Mouse (Mus musculus) MEL (cell line): ENCODE results near the gene Olfr1532-ps1. TPM values are rescaled to one million over a fixed set of nuclear protein-coding genes. Genes with fewer than 3 reads are reported as not detected.

Experiments
- DNase-seq: peaks from one replicate; pipeline ENCODE4 v3.0.0; 2011; ENCODE audit warnings: low read depth, low spot score
- H3K27ac ChIP-seq: 2 replicates; pipeline ENCODE4 v1.5.1; 2012; ENCODE audit warnings: low read depth, mild to moderate bottlenecking, control low read depth, low read length, moderate library complexity; ENCODE audit not compliant: control insufficient read depth
- H3K27me3 ChIP-seq, 2 experiments: fragments of 150-350 bp in 1 of 2; sonication (generic) in 1 of 2; 2 replicates each; pipeline ENCODE4 v1.6.1; 2012; ENCODE audit warnings: low read length in 2 of 2, mild to moderate bottlenecking in 2 of 2, improper control_type of control experiment in 1 of 2, moderate library complexity in 1 of 2; ENCODE audit not compliant: insufficient read depth in 2 of 2, control insufficient read depth in 1 of 2
- H3K36me3 ChIP-seq, 2 experiments: 2 replicates each; pipeline ENCODE4 v1.6.1; 2012 to 2014; ENCODE audit warnings: low read length in 2 of 2, improper control_type of control experiment in 1 of 2, inconsistent platforms in 1 of 2, mild to moderate bottlenecking in 1 of 2; ENCODE audit not compliant: insufficient read depth in 2 of 2, control insufficient read depth in 1 of 2
- H3K4me1 ChIP-seq, 2 experiments: fragments of 150-350 bp in 1 of 2; sonication (generic) in 1 of 2; 2 replicates each; pipeline ENCODE4 v1.6.1; 2012; ENCODE audit warnings: low read length in 2 of 2, improper control_type of control experiment in 1 of 2, mild to moderate bottlenecking in 1 of 2; ENCODE audit not compliant: insufficient read depth in 2 of 2, control insufficient read depth in 1 of 2
- H3K4me3 ChIP-seq, 2 experiments: fragments of 150-350 bp in 1 of 2; sonication (generic) in 1 of 2; 2 replicates each; pipeline ENCODE4 v1.5.1; 2012; ENCODE audit warnings: low read depth in 2 of 2, low read length in 2 of 2, mild to moderate bottlenecking in 2 of 2, moderate library complexity in 2 of 2, control low read depth in 1 of 2, improper control_type of control experiment in 1 of 2; ENCODE audit not compliant: control insufficient read depth in 1 of 2, insufficient read depth in 1 of 2
- H3K79me2 ChIP-seq: 2 replicates; pipeline ENCODE4 v1.6.1; 2012; ENCODE audit warnings: mild to moderate bottlenecking, low read length, moderate library complexity; ENCODE audit not compliant: control insufficient read depth, poor library complexity, insufficient read depth
- H3K9ac ChIP-seq: 2 replicates; pipeline ENCODE4 v1.6.1; 2012; ENCODE audit warnings: low read depth, mild to moderate bottlenecking, control low read depth, low read length, moderate library complexity; ENCODE audit not compliant: control insufficient read depth, poor library complexity, severe bottlenecking
- H3K9me3 ChIP-seq: fragments of 150-350 bp; sonication (generic); replicated peaks from 2 replicates; pipeline ENCODE4 v1.6.1; 2012; ENCODE audit warnings: mild to moderate bottlenecking, low read length, improper control_type of control experiment, moderate library complexity; ENCODE audit not compliant: insufficient read depth
- E2F4 ChIP-seq: IDR thresholded peaks from 2 replicates; pipeline ENCODE4 v1.6.1; 2011; ENCODE audit warnings: low read depth, low read length, improper control_type of control experiment, borderline replicate concordance
- HCFC1 ChIP-seq: IDR thresholded peaks from 2 replicates; pipeline ENCODE4 v1.6.1; 2012; ENCODE audit warnings: low read depth, mild to moderate bottlenecking, inconsistent platforms, low read length, improper control_type of control experiment, moderate library complexity
- TCF12 ChIP-seq: IDR thresholded peaks from 2 replicates; pipeline ENCODE4 v1.6.1; 2014; ENCODE audit warnings: low read depth, mild to moderate bottlenecking, inconsistent platforms, low read length, improper control_type of control experiment, moderate library complexity
- USF2 ChIP-seq, 2 experiments: IDR thresholded peaks; 2 replicates each; pipeline ENCODE4 v1.6.1; 2011 to 2012; ENCODE audit warnings: improper control_type of control experiment in 2 of 2, low read length in 2 of 2, borderline replicate concordance in 1 of 2, inconsistent platforms in 1 of 2, low read depth in 1 of 2, mild to moderate bottlenecking in 1 of 2; ENCODE audit not compliant: insufficient read depth in 1 of 2
- polyA plus RNA-seq, 2 experiments: library from polyadenylated mRNA; stranded (reverse) in 1 of 2; unstranded in 1 of 2; fragments of >175 nt in 1 of 2; fragments of >200 nt in 1 of 2; gene quantifications; 2 replicates each; pipeline versions ENCODE4 v1.2.1 to v1.2.4; 2012; ENCODE audit warnings: low replicate concordance in 2 of 2, low read depth in 1 of 2; ENCODE audit not compliant: insufficient read length in 2 of 2, insufficient read depth in 1 of 2, missing spikeins in 1 of 2
- total RNA-seq: library from RNA; depleted of rRNA; stranded (reverse); fragments of 300-350 nt; gene quantifications from 2 replicates; pipeline ENCODE4 v1.2.3, GENCODE M21; 2012; rRNA removed

Gene Olfr1532-ps1
- total and polyA plus RNA-seq, 3 experiments, result not detected

DNA sequence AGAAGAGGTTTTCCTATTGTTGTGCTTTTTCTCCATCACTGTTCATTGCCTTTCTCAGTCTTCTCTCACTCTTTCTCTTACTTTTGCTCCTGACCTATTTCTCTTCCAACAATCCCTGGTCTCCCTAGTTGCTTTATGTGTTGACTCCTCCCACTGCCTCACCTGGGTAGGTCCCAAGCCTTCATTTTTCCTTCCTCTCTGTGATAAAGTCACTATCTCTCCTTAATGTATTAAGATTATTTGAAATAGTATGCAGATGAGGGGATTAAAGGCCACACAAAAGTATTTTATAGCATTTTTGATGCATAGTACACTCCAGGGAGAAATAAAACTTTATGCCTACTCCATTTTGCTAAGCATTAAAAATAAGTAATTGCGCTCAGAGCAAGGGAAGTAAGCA, 56.0 kb downstream of the Olfr1532-ps1 start, which contains the start of gene Olfr6:
Olfr6 (minus strand) TSS at position 101 of the 400 bp plus-strand sequence.
- H3K9ac ChIP-seq, result no peak within 1 kb of the TSS
- no peaks in the 10 kb centered on the region for H3K36me3 ChIP-seq
- no peaks in the 10 kb centered on the region for H3K9me3 ChIP-seq
- no peaks in the 10 kb centered on the region for H3K27me3 ChIP-seq
- no peak within 1 kb of the TSS for H3K27ac ChIP-seq
- no peak for TF ChIP-seq E2F4
- TF ChIP-seq TCF12, result no peak
- no peak for TF ChIP-seq HCFC1
- TF ChIP-seq USF2 (IDR thresholded peaks at IDR 0.05; ENCODE audit: borderline replicate concordance in 1 of 2, insufficient read depth in 1 of 2, low read depth in 1 of 2, low read length in 2 of 2), result no peak
- no peak within 1 kb of the TSS for H3K4me3 ChIP-seq
- no peak for DNase-seq
- H3K79me2 ChIP-seq, result no peaks in the 10 kb centered on the region
- H3K4me1 ChIP-seq, result no peaks in the 10 kb centered on the region

Other genes starting within 250 kb of the Olfr1532-ps1 start
- not detected in 2 replicates for gene Olfr693, start 227.4 kb upstream of the Olfr1532-ps1 start, total RNA-seq
- not detected for gene Olfr693, start 227.4 kb upstream of the Olfr1532-ps1 start, polyA plus RNA-seq
- gene Olfr694, start 216.2 kb upstream of the Olfr1532-ps1 start, total RNA-seq, result not detected in 2 replicates
- gene Olfr694, start 216.2 kb upstream of the Olfr1532-ps1 start, polyA plus RNA-seq, result not detected
- not detected in 2 replicates for gene Olfr695, start 191.6 kb upstream of the Olfr1532-ps1 start, total RNA-seq
- not detected for gene Olfr695, start 191.6 kb upstream of the Olfr1532-ps1 start, polyA plus RNA-seq
- gene Olfr697, start 165.6 kb upstream of the Olfr1532-ps1 start, total RNA-seq, result not detected in 2 replicates
- gene Olfr697, start 165.6 kb upstream of the Olfr1532-ps1 start, polyA plus RNA-seq, result not detected
- not detected in 2 replicates for gene Olfr698, start 152.6 kb upstream of the Olfr1532-ps1 start, total RNA-seq
- not detected for gene Olfr698, start 152.6 kb upstream of the Olfr1532-ps1 start, polyA plus RNA-seq
- gene Olfr699, start 114.8 kb upstream of the Olfr1532-ps1 start, total RNA-seq, result not detected in 2 replicates
- not detected for gene Olfr699, start 114.8 kb upstream of the Olfr1532-ps1 start, polyA plus RNA-seq
- not detected in 2 replicates for gene Olfr700, start 99.2 kb upstream of the Olfr1532-ps1 start, total RNA-seq
- not detected for gene Olfr700, start 99.2 kb upstream of the Olfr1532-ps1 start, polyA plus RNA-seq
- gene Olfr701, start 93.9 kb upstream of the Olfr1532-ps1 start, total RNA-seq, result not detected in 2 replicates
- gene Olfr701, start 93.9 kb upstream of the Olfr1532-ps1 start, polyA plus RNA-seq, result not detected
- not detected in 2 replicates for gene Olfr702, start 74.1 kb upstream of the Olfr1532-ps1 start, total RNA-seq
- gene Olfr702, start 74.1 kb upstream of the Olfr1532-ps1 start, polyA plus RNA-seq, result not detected
- not detected in 2 replicates for gene Olfr703, start 64.6 kb upstream of the Olfr1532-ps1 start, total RNA-seq
- gene Olfr703, start 64.6 kb upstream of the Olfr1532-ps1 start, polyA plus RNA-seq, result not detected
- gene Olfr704, start 44.8 kb upstream of the Olfr1532-ps1 start, total RNA-seq, result not detected in 2 replicates
- not detected for gene Olfr704, start 44.8 kb upstream of the Olfr1532-ps1 start, polyA plus RNA-seq
- not detected in 2 replicates for gene Olfr705, start 31.1 kb upstream of the Olfr1532-ps1 start, total RNA-seq
- not detected for gene Olfr705, start 31.1 kb upstream of the Olfr1532-ps1 start, polyA plus RNA-seq
- not detected in 2 replicates for gene Olfr706, start 19.8 kb upstream of the Olfr1532-ps1 start, total RNA-seq
- not detected for gene Olfr706, start 19.8 kb upstream of the Olfr1532-ps1 start, polyA plus RNA-seq
- not detected in 2 replicates for gene Olfr707, start 6.8 kb upstream of the Olfr1532-ps1 start, total RNA-seq
- gene Olfr707, start 6.8 kb upstream of the Olfr1532-ps1 start, polyA plus RNA-seq, result not detected
- gene Olfr709-ps1, start 24.2 kb downstream of the Olfr1532-ps1 start, total RNA-seq, result not detected in 2 replicates
- gene Olfr709-ps1, start 24.2 kb downstream of the Olfr1532-ps1 start, polyA plus RNA-seq, result not detected
- gene Olfr710, start 40.3 kb downstream of the Olfr1532-ps1 start, total RNA-seq, result not detected in 2 replicates
- gene Olfr710, start 40.3 kb downstream of the Olfr1532-ps1 start, polyA plus RNA-seq, result not detected
- gene Olfr6, start 55.9 kb downstream of the Olfr1532-ps1 start, total RNA-seq, result not detected in 2 replicates
- gene Olfr6, start 55.9 kb downstream of the Olfr1532-ps1 start, polyA plus RNA-seq, result not detected
- not detected in 2 replicates for gene Olfr711, start 67.5 kb downstream of the Olfr1532-ps1 start, total RNA-seq
- gene Olfr711, start 67.5 kb downstream of the Olfr1532-ps1 start, polyA plus RNA-seq, result not detected
- not detected in 2 replicates for gene Olfr2, start 98.1 kb downstream of the Olfr1532-ps1 start, total RNA-seq
- gene Olfr2, start 98.1 kb downstream of the Olfr1532-ps1 start, polyA plus RNA-seq, result not detected
- gene Olfr713, start 123.2 kb downstream of the Olfr1532-ps1 start, total RNA-seq, result not detected in 2 replicates
- gene Olfr713, start 123.2 kb downstream of the Olfr1532-ps1 start, polyA plus RNA-seq, result not detected
- not detected in 2 replicates for gene Olfr714, start 163.0 kb downstream of the Olfr1532-ps1 start, total RNA-seq
- gene Olfr714, start 163.0 kb downstream of the Olfr1532-ps1 start, polyA plus RNA-seq, result not detected
- not detected in 2 replicates for gene Olfr17, start 185.2 kb downstream of the Olfr1532-ps1 start, total RNA-seq
- gene Olfr17, start 185.2 kb downstream of the Olfr1532-ps1 start, polyA plus RNA-seq, result not detected
- gene Olfr715b, start 202.4 kb downstream of the Olfr1532-ps1 start, total RNA-seq, result not detected in 2 replicates
- gene Olfr715b, start 202.4 kb downstream of the Olfr1532-ps1 start, polyA plus RNA-seq, result not detected
- not detected in 2 replicates for gene Olfr715, start 223.1 kb downstream of the Olfr1532-ps1 start, total RNA-seq
- gene Olfr715, start 223.1 kb downstream of the Olfr1532-ps1 start, polyA plus RNA-seq, result not detected
- gene Olfr716, start 230.3 kb downstream of the Olfr1532-ps1 start, total RNA-seq, result not detected in 2 replicates
- gene Olfr716, start 230.3 kb downstream of the Olfr1532-ps1 start, polyA plus RNA-seq, result not detected